ENCODE assay signal across 24 mouse cellular contexts in the genomic region with DNA sequence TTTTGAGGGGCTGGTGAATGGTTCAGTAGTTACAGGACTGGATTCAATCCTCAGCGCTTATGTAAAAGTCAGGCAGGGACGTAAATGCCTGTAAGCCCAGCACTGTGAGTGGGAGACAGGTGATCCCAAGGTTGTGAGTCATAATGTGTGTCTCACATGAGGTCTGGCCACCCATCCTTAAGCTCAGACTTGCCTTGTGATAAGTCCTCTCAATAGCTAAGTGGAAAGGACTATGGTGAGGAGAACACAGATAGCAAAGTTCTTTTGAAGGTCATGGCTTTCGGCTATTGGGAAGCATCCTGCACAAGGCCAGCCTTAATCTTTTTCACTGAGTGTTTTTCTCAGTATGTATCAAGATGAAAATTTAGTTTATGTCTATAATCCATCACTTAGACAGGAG.
"Had no signal": no experiment of that assay in that cellular context is flagged by ENCODE, and none has a peak within 500 bp of the region (broad histone marks: within the 10 kb centered on the region; RNA-seq: fewer than 3 reads in every experiment).

No protein-coding gene starts in this region.

- H3K27me3 ChIP-seq: kidney, embryonic 15.5 days; limb, embryonic 12.5 days; limb, embryonic 15.5 days; megakaryocyte, embryonic 14.5 days; neural tube, embryonic 12.5 days; neural tube, embryonic 15.5 days had no signal

- H3K9ac ChIP-seq: kidney, embryonic 15.5 days; limb, embryonic 12.5 days; limb, embryonic 15.5 days; liver, embryonic 14.5 days; liver, postnatal 0 days; lung, embryonic 14.5 days; neural tube, embryonic 12.5 days; neural tube, embryonic 15.5 days had no signal

- H3K4me2 ChIP-seq: kidney, embryonic 15.5 days; limb, embryonic 12.5 days; limb, embryonic 15.5 days; liver, embryonic 11.5 days; lung, embryonic 14.5 days; neural tube, embryonic 12.5 days; neural tube, embryonic 15.5 days had no signal

- DNase-seq: kidney, adult 8-10 months; kidney, postnatal 10 days; kidney, postnatal 36 days; layer of hippocampus, postnatal 36 days; liver, postnatal 0 days; lung, embryonic 14.5 days; midbrain, embryonic 14.5 days; right cerebral cortex, adult 18-20 months; right cerebral cortex, postnatal 14 days; right cerebral cortex, postnatal 4 days; thymus, adult 2 months; thymus, postnatal 25 days had no signal

- H3K9me3 ChIP-seq: kidney, embryonic 15.5 days; limb, embryonic 12.5 days; limb, embryonic 15.5 days; megakaryocyte, embryonic 14.5 days; midbrain, embryonic 10.5 days; neural tube, embryonic 12.5 days; neural tube, embryonic 15.5 days had no signal

- ATAC-seq: liver, postnatal 0 days; lung, postnatal 0 days had no signal

- H3K27ac ChIP-seq: kidney, embryonic 15.5 days; left cerebral cortex, adult 2 months; limb, embryonic 12.5 days; limb, embryonic 15.5 days; liver, embryonic 14.5 days; midbrain, embryonic 10.5 days; neural tube, embryonic 12.5 days; neural tube, embryonic 15.5 days; stomach, postnatal 0 days had no signal

- H3K36me3 ChIP-seq: neural tube, embryonic 15.5 days had no signal

- H3K4me3 ChIP-seq: kidney, embryonic 15.5 days; left cerebral cortex, adult 2 months; limb, embryonic 12.5 days; limb, embryonic 15.5 days; megakaryocyte, embryonic 14.5 days; midbrain, embryonic 10.5 days; neural tube, embryonic 12.5 days; neural tube, embryonic 15.5 days had no signal
